Mouse (Mus musculus) cerebellum, adult 11 months (tissue): ENCODE measurements at regions not wholly inside any gene's neighbourhood (a gene's known extent, or its start where the extent isn't known, plus 50 kb on each side); places are given as distances from the start of the nearest gene placed in this dataset.
A peak's percentile ranks its signal among the peaks of the same experiment; 100 is the strongest.

Experiments
- DNase-seq: peaks from one replicate; pipeline ENCODE4 v3.0.0; 2022

- DNase-seq = no peak
Measured at GRCm38 (mm10) chr13:107238364-107239034, 216.6 kb upstream of the Kif2a start.

DNA sequence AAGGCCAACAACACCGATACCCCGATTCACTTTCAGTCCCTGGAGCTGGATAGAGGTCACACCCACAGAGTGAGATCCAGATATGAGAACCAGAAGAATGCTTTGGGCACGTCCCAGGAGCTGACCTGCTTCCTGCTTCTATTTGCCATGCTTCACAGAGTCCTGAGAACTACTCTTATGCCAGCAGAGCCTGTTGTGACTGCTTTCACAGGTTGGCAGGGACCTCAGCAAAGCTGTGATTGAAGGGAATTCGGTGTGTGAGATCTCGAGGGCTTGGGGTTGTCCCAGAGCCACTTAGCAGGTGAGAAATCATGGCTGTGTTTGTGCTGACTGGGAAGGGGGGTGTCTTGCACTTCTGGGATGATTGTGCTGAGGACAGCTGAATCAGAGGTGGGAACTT lies 197.5 kb upstream of the Kif2a start:
- peak; percentile 7 for DNase-seq

DNA sequence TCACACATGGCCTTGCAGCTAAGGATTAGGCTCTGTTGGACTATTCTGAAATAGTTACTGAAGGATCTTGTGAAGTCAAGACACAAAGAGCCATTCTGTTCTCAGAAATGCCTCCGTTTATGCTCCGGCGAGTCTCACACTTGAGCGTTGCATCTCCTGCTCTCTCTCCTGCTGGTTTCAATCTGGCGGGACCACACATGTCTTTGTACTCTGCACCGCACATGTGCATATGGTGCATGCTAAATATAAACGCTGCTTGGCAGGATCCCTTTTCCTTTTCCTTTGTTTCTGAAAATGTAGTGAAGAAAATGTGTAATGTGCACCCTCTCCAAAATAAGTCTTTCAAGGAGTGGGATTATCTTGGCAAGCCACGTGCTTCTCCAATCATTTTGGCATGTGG lies 196.4 kb upstream of the Kif2a start:
- peak; percentile 49 for DNase-seq

- DNase-seq = peak; percentile 5
Measured at GRCm38 (mm10) chr13:107217825-107218224, 195.9 kb upstream of the Kif2a start.

DNA sequence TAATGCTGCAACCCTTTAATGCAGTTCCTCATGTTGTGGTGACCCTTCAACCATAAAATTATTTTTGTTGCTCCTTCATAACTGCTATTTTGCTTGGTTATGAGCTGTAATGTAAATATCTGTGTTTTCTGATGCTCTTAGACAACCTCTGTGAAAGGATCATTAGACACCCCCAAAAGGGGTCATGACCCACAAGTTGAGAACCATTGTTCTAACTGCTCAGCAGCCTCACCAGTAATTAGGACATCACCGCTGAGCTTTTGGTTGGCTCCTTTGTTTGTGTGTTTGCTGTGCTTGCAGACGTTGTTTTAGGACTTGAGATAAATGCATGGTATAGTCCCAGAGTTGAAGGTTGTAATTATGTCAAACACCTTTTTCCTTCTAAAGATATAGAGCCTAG lies 191.4 kb upstream of the Kif2a start:
- no peak for DNase-seq

GRCm38 (mm10) chr13:107210676-107211075 lies 188.8 kb upstream of the Kif2a start:
- peak; percentile 24 for DNase-seq

DNA sequence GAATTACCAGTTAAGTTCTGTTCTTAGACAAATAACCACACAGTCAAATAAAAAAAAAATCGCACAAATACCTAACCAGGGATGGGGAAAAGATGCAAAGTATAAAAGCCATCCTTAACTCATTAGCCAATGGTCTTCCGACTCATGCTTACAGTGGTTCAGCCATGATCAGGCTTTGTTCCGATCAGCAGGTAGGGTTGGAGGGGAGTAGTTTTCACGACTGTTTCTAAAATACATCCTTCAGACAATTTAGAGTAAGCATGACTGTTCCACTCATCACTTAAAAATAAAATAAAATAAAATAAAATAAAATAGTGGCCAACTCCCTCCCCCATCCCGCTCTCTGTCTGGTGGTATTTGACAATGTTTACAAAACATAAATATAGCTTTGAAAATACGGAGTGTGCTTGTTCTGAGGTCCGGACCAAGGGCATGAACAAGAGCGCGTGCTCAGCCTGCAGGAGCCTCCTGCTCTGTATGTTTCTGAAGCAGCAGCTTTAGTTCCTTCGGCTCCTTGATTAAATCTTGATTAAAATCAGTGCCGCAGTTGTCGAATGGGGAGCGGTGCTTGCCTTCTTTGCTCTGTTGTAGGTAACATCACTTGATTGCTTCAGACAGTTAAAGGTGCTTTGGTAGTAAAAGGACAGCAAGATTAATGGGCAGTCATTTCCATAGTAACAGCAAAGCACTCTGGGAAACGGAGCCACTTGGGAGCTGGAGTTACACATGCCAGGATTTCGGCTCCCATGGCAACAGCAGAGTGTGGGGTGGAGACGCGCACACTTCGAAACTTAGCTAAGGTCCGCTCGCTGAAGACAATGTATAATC lies 185.6 kb upstream of the Kif2a start:
- DNase-seq = peak; percentile 8

DNA sequence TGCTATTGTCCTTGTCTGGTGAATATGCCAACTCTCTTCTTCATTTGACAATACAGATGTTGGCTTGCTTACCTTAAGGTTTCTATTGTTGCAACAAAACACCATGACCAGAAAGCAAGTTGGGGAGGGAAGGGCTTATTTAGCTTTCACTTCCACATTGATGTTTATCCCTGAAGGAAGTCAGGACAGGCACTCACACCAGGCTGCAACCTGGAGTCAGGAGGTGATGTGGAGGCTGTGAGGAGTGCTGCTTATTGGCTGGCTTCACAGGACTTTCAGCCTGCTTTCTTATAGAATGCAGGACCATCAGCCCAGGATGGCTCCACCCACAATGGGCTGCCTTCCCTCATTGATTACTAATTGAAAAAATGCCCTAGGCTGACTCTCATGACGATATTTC lies 177.9 kb upstream of the Kif2a start:
- no peak for DNase-seq

DNA sequence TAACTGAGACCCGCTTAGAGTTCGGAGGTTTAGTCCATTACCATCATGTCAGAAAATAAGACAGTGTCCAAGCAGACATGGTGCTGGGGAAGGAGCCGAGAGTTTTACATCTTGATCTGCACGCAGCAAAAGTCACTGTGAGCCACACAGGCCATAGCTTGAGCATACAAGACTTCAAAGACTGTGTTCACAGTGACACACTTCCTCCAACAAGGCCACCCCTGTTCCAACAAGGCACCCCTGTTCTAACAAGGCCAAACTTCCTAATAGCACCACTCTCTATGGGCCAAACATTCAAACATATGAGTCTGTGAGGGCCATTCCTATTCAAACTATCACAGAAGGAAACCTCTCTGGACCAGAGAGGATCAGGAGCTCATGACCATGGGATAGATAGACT lies 171.5 kb upstream of the Kif2a start:
- DNase-seq = no peak

GRCm38 (mm10) chr13:107187258-107187878 lies 165.4 kb upstream of the Kif2a start:
- DNase-seq = no peak

DNA sequence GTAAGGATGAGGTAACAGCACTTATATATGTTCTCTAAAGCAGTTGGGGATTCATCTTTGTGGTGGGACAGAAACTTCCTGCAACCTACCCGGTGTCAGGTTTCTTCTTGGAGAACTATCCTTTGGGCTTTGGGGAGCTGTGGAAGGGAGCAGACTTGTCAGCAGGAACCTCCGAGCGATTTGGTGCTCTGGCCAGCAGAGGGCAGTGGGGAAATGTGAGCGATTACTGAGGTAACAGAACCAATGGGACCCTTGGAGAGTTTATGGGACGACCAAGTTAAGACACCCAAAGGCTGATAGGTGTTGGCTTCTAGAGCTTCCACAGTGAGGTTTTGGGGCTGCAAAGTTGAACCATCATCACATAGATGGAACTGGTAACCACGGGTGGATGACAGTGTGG lies 160.6 kb upstream of the Kif2a start:
- DNase-seq = peak; percentile 36

DNA sequence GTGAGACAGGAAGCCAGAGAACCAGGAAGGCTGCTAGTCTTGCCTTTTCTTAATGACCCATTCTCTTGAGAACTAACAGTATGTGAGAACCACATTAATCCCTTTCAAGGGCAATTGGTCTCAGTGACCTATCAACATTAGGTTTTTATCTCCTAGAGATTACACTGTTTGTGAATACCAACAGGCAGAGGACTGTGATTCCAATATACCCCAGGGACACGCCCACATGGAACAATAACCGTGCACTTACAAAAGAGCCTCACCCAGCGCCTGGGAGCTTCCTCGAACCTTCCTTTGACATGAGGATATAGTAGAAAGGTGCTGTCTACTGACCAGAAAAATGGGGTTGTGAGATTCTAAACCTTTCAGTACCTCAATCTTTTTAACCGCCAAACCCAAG lies 157.6 kb upstream of the Kif2a start:
- DNase-seq = no peak

GRCm38 (mm10) chr13:107177595-107177994 lies 155.7 kb upstream of the Kif2a start:
- no peak for DNase-seq

DNA sequence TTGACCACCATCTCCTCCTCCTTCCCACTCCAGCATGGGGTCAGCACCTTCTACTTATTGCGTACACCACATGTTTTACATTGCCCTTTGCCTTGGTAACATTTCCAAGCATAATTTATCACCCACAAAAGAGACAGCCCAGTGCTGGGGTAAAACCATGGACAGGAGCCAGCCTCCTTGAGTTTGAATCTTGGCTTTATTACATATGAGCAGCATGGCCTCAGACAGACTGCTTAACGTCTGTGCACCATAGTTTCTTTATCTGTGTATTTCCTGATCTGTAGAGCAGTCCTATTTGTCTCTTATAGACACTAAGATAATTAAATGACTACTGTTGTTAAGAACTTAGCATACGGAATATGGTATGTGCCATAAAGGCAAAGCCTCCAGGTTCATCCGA lies 154.0 kb upstream of the Kif2a start:
- no peak for DNase-seq

DNA sequence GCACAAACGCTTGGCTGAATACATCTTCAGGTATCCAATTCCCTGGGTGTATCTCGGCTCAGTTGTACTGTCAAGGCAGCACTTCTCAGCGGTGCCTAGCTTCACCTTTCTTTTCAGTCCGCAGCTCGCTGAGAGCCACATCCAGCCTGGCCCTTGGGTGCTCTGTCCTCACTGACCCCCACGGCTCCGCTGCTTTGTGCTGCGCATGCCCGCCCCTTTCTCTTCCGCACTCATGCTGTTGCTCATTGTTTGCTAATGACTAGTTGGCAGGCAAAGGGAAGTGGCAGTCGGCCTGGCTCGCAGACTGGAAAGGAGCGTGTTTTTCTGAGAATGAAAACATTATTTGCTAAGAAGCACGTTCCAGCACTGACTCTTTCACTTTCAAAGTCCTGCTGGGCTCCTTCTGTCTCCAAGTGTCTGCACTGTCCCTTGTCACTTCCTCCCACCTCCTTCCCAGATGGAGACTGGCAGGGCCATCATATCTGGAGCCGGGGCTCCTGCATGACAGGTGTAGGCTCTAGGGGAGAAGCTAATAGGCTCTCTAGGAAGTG lies 146.7 kb upstream of the Kif2a start:
- DNase-seq = peak; percentile 61

DNA sequence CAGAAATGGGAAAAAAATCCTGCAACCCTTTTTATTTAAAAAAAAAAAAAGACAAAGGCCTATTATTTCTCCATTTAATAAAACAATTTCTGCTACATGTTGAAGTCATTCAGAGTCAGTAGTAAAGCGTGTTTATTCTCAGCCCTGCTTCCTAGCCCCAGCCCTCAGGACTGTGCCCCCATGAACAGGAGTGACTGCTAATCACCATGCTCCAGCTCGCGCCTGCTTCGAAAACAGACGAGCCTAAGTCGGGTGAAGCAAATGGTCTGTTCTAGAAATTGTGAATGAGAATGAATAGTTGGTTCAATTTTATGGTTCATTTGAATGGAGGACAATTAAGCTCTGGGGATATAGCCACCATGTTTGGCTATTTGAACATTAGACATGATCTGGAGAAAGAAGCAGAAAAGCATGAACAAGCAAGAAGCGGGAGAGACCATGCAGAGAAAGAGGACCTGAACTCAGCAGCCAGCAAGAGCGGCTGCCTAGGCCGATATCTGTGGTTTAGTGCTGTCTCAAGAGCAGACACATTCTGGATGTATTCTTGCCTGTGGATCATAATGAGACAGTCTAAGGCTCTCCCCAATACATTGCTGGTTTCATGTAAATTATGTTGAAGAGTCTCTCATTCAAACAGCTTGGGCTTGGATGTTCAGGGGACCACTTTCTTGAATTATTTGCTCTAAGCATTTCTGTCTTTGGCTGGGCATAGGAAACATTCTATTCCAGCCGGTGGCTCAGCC lies 146.1 kb upstream of the Kif2a start:
- no peak for DNase-seq

DNA sequence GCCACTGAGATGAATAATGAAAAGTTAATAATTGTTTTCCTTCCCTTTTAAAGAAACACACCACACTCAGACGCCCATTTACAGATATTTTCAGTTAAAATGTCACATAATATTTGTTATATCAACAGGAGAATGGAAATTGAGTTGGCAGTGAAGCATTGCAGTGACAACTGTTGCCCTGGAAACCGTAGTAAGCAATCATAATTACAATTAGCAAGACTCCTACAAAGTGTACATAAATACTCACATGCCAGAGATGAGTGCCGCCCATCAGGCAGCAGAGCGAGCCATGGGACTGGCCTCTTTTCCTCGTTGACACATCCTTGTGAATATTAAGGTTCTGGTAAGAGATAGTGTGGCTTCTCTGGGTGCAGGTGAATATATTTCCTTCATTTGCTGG lies 129.6 kb upstream of the Kif2a start:
- no peak for DNase-seq

- no peak for DNase-seq
Measured at GRCm38 (mm10) chr13:107141209-107141608, 119.3 kb upstream of the Kif2a start.

DNA sequence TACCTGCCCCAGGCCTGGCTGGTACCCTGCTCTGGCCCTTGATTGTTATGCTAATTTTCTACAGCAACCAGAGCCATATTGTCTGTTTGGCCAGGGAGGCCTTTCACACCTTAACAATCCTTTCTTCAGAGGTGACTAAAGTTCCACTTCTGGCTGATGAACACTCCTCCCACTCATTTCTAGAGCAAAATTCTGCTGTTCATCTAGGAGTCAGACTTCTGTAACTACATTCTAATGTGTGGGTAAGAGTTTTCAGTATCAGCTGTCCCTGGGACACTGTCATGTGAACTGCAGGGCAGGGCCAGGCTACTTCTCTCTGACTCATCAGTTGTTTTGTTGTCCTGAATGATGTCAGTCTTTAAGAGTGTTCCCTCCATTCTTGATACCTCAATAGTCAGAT lies 112.2 kb upstream of the Kif2a start:
- DNase-seq = no peak

DNA sequence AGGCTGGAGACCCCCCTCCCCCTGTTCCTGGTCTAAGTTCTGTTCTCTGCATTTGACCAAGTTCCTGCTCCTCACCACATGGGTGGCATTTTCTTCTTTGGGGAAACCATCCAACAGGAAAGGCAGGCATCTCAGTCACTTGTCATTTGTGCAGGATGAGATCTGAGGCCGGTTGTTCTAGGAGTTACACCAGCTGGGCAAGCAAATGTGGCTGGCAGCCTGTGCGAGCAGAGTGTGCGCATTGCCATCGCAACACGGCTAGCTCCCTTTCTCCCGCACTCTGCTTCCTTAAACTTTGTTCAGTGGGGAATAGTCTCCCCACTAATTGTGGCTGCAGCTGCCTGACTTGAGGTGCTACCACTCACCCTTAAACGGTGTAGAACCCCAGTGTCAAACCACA lies 104.7 kb upstream of the Kif2a start:
- no peak for DNase-seq

DNA sequence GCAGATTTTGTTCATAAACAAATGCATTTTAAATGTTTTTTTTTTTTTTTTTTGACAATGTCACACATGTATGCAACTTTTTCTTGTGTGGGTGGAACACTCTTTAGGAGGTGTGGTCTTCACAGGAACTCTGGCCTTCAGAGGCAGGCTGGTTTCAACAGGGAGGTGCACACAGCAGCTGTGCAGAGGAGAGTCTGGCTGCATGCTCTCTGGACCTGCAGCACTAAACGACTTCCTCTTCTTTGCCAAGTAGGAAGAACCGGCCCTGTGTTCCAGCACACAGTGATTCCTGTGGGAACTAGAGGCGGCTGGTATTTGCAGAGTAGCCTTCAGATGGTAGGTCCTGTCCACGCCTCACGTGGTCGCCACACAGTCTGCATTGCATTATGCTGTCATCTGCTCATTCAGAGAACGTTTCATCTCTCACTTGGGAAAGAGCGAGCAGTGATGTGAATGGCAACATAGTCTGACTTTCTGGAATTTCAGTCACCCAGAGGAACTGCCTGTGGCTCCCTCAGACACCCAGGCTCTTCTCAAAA lies 102.3 kb upstream of the Kif2a start:
- no peak for DNase-seq

DNA sequence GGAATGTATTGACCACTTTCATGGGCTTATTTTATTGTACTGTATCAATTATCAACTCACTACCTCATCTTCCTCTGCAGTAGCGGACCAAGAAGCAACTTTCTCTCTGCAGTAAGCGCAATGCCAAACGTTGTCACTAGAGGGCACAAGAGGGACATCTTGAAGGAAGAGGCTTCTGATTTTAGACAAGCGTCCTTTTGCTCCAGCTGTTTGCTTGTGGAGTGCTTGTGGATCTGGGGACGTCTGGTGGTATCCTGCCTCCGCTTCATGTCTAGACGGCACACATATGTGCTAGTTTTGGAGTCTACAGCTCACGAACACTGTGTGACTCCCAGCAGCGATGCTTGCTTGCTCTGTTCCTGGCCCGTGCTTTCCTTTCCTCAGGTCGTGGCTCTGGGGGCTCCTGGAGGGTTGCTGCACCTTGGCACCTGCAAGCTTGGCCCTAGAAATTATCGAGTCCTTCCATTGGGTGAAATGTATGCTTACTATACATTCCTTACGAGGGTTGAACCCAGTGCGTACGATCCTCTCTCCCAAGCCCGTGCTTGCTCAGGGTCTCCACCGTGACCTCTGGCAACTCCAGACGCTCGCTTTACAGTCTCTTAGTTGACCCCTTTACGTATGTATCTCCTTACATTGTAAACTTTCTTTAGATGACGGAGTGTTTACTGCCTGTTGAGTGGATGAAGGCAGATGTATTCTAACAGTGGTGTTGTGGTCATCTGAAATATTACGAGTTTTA lies 92.2 kb upstream of the Kif2a start:
- DNase-seq = peak; percentile 56
